Mouse (Mus musculus) layer of hippocampus, adult 9-11 months (tissue): Measurements from ENCODE around the gene Ipo7.
A peak's percentile ranks its signal among the peaks of the same experiment; 100 is the strongest.
"Not testable (repeated sequence)": the region's sequence is repeated elsewhere in the genome, so short reads cannot be mapped to it uniquely, and the experiment has no call there.

ENCODE experiments used
- DNase-seq: peaks from one replicate; pipeline ENCODE4 v3.0.0; 2022

The Ipo7 gene

DNA sequence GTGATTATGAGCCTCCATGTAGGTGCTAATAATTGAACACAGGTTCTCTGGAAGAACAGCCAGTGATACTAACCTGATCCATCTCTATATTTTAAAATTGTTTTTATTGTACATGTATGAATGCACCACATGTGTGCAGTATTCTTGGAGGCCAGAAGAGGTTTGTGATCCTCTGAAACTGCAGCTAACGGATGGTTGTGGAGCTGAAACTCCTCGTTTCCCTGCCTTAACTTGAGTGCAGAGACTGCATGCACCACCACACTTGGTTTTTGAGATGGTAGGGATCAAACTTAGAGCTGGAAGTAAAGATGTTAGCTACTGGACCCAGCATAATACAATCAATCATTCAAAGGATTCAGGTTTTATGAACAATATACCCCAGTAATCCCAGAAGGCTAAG, 8.5 kb downstream of the Ipo7 start:
- no peak for DNase-seq

DNA sequence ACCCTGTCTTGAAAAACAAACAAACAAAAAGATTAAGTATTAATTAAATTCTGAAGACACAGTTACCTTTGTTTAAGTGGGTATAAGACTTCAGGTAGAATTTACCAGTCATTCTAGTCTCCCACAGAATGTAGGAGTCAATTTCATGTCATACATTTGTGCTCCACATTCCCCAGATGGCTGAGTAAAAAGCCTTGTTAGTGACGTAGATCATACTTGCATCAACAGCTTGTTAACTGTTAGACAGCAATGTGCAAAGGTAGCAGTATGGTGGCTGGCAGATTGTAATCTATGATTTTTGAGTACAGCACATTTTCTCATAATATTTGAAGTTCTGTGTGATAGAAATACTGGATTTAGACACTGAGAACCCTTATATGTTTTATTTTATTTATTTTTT, 10.8 kb downstream of the Ipo7 start:
- DNase-seq, result no peak

GRCm38 (mm10) chr7:110030342-110030741, 12.3 kb downstream of the Ipo7 start:
- DNase-seq, result no peak

DNA sequence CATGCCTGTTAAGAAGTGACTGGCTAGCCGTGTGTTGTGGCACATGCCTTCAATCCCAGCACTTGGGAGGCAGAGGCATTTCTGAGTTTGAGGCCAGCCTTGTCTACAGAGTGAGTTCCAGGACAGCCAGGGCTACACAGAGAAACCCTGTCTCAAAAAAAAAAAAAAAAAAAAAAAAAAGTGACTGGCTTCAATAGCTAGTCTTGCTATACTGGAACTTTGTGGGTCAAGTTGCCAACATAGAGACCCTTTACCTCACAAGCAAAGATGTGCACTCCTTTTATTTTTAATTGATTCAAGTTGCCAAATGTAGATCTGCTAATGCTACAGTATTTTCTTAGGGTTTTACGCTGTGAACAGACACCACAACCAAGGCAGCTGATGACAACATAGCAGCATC, 39.6 kb downstream of the Ipo7 start:
- not testable (repeated sequence) for DNase-seq

- no peak for DNase-seq
Observed at GRCm38 (mm10) chr7:110059092-110059785, 41.2 kb downstream of the Ipo7 start.

DNA sequence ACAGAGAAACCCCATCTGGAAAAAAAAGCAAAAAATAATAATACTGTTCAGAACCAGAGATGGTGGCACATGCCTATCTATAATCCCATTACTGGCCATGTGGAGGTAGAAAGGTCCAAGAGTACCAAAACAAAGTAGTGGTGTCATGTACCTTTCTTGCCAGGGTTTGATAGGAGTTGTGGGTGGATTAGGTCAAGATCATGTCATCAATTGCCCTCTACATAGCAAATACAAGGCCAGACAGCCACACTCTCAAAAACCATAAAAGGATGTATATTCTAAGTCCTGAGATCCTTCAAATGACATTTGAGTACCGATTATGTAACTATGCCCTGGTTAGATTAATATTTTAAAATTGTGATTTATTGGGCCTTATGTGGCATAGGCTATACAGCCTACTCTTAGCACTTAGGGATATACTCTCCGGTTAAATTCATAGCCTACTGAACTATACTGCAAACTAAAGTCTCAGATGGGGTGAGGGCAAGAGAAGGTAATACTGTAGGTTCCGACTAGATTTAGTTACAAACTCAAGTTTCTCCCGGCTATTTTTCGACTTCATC, 42.1 kb downstream of the Ipo7 start:
- no peak for DNase-seq

DNA sequence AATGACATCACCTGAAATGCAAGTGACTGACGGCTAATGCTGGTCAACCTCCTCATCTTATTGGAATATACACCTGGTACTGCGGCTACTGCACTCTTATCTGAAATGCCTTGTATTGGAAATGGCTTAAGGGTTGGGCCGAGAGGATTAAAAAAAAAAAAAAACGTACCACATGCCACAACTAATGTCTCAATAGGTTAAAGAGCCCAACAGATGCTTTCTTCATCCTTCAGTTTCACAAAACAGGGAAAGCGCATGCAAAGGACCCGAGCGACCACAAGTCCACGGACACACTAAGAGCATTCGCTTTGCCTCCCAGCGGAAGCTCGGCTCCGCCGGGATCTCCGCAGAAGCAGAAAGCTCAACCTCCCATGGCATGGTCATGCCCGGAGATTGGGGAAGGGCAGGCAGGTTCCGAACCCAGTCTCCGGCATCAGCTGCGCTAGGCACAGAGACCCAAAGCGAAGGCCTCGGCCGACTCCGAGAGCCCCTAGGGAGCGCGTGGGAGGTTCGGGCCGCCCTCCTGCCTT, 42.7 kb downstream of the Ipo7 start:
- DNase-seq, result no peak

- DNase-seq, result peak; percentile 100
Observed at GRCm38 (mm10) chr7:110061199-110061751, 43.2 kb downstream of the Ipo7 start, which contains the start of gene Zfp143. Zfp143 (plus strand) TSS chr7:110061217.

DNA sequence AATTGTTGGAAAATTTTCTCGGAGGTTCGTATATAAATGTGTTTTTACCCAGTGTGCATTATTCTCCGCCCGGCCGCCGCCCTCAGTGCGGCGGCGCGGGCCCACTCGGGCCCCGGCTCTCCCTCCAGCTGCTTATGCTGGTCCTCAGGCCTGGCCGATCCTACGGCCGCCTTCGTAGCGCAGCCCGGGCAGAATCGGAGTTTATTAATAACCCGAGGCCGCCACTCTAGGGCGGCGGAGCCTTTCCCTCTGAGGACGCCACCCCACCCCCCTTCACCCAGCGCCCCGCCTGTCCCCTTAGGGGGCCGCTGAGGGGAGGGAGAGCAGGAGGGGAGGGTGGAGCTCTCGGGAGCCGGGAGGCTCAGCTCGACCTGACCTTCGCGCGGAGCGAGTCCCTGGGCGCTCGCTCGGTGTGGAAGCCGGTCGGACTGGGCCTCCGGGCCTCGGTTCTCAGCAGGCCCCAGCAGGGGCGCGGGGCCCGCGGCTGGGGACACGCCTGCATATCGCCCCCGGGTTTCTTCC, 43.7 kb downstream of the Ipo7 start:
- DNase-seq, result peak; percentile 83

- DNase-seq, result no peak
Observed at GRCm38 (mm10) chr7:110063731-110064130, 45.7 kb downstream of the Ipo7 start.

DNA sequence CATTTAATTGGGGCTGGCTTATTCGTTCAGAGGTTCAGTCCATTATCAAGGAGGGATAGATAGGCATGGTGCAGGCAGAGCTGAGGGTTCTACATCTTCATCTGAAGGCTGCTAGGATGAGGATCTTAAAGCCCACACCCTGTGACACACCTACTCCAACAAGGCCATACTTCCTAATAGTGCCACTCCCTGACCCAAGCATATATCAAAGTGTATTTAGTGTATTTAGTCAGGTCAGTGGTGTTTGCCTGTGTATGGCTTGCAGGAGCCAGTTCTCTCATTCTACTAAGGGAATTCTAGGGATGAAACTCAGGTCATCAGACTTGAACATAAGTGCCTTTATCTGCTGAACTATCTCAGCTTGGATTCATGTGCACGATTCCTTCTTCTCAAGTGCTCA, 51.0 kb downstream of the Ipo7 start:
- DNase-seq, result no peak

GRCm38 (mm10) chr7:110078168-110078567, 60.1 kb downstream of the Ipo7 start:
- DNase-seq, result no peak

DNA sequence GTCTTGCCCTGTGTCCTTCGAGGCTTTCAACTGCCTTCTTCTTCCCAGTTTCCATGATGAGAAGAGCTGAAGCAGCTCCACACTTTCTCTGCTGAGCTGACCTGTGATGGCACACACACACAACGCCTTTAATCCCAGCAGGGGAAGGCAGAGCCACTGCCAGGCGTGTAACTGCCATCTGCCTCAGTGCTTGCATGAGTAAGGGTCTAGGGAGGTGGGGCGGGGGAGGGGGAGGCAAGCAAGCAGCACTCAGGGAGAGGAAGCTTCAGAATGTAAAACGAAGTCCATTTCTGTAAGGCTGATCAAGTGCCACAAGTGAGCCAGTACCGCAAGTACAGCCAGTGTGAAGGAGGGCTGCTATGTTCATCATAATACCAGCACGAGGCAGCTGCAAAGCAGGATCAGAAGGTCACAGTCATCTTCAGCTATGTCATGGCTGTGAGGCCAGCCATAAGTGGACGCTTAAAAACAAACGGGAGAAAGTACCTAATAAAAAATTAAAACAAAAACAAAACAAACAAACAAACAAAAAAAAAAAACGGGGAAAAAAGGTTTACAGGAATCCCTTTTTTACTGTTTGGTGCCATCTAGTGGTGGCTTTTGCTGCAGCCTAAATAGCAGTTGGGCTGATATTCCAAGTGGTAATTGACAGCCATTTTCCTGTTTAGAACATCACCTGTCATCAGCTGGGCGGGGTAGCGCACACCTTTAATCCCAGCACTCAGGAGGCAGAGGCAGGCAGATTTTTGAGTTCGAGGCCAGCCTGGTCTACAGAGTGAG, 65.5 kb downstream of the Ipo7 start:
- DNase-seq, result peak; percentile 20

- no peak for DNase-seq
Observed at GRCm38 (mm10) chr7:110085217-110085616, 67.1 kb downstream of the Ipo7 start.

DNA sequence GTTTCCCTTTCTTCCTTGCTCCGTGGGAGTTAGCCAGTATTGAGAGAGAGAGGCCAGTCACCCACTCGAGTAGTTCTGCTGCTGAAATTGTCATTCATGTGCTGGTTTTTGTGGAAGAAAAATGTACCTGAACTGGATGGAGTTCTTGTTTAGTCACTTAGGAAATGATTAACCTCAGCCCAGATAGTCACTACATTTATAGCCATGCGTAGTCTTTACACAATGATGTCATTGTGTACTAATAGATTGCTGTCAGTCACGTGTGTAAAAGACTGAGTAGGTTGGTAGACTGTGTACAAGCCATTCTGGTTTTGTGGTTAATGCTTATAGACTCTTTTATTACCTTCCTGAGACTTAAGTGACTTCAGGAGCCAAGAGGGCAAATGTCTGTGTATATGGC, 69.8 kb downstream of the Ipo7 start:
- no peak for DNase-seq

DNA sequence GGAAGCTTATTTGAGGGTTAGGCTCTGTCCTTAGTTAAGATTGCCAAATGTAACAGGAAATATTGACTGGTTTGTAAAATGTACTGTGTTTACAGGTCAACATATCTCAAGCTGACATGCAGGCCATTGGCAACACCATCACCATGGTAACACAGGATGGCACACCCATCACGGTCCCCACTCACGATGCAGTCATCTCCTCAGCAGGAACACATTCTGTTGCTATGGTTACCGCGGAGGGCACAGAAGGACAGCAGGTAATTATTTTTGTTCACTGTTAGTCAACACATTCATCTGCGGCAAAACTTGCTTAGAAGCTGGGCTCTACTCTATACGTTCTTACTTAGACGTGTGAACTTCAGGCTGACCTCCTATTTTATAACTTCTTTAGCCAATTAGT, 73.6 kb downstream of the Ipo7 start:
- DNase-seq, result peak; percentile 46

GRCm38 (mm10) chr7:110096332-110096731, 78.3 kb downstream of the Ipo7 start:
- no peak for DNase-seq

DNA sequence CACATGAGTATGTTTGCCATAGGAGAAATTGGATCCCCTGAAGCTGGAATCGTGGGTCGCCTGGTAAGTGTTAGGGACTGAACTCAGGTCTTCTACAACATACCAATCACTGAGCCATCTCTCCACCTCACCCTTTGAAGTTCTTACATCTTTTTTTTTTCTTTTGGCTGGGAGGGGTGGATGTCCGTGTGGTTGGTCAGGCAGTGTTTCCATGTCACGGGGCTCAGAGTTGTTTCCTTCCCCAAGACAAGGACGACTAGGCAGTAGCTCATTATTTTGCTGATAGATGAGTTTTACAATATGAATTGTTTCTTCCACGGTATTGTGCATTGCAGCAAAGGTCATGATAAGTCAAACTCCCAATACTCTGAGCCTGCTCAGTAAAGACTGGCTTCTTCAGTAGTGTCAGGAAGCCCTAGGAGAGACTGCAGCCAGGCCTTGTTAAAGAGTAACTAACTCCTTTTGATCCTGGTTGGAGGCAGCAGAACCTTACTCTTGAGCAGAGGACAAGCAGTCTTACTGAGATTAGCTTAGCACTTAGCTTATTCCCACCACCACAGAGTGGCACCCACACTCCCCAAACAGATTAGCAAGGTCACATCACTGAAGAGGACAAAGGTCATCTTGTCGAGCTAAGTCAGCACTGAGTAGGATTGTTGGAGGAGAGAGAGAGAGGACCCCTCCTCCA, 79.2 kb downstream of the Ipo7 start:
- DNase-seq, result no peak

DNA sequence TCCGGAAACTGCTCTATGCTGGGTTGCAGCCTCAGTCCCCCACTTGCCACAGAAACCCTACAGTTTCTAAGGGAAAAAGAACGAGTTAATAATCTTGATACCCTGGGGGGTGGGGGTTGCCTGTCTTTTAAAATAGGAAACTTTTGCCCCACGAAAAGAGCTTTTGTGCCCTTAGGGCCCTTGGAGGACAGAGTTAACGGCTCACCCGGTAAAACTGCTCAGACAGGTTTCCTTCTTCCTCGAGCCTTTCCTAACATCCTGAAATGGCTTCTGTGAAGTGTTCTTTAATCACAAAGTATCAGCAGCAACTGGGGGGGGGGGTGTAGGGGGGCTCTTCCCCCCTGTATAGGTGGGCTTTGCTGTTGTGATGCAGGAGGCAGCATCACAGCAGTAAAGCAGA, 82.8 kb downstream of the Ipo7 start:
- DNase-seq, result no peak

GRCm38 (mm10) chr7:110101266-110101665, 83.2 kb downstream of the Ipo7 start:
- DNase-seq, result no peak

- DNase-seq, result no peak
Observed at GRCm38 (mm10) chr7:110105041-110105440, 87.0 kb downstream of the Ipo7 start.
